Mouse (Mus musculus) heart, postnatal 0 days (tissue): ENCODE measurements around the gene Pde8a. TPM values are rescaled to one million over a fixed set of nuclear protein-coding genes. Genes with fewer than 3 reads are reported as not detected.

ENCODE experiments used
- ATAC-seq: fragments of 200-750 bp; cut with Nextera tagmentation; 2 replicates; pipeline ENCODE4 v1.8.0; 2017; ENCODE audit warnings: low read depth, moderate number of reproducible peaks, moderate library complexity; ENCODE audit not compliant: insufficient read depth
- DNase-seq: peaks from one replicate; pipeline ENCODE4 v3.0.0-alpha.2; 2016; ENCODE audit warnings: low spot score
- H3K27ac ChIP-seq: fragments of 300-500 bp; sonication (generic); 2 replicates; pipeline ENCODE4 v1.5.1; 2014; ENCODE audit warnings: low read depth, mild to moderate bottlenecking
- H3K27me3 ChIP-seq: fragments of 300-500 bp; sonication (generic); 2 replicates; pipeline ENCODE4 v1.6.1; 2014; ENCODE audit warnings: low read length, mixed read lengths; ENCODE audit not compliant: control insufficient read depth, insufficient read depth
- H3K36me3 ChIP-seq: fragments of 300-500 bp; sonication (generic); replicated peaks from 2 replicates; pipeline ENCODE4 v1.6.1; 2014; ENCODE audit warnings: low read length, mixed read lengths; ENCODE audit not compliant: control insufficient read depth, insufficient read depth
- H3K4me1 ChIP-seq: fragments of 300-500 bp; sonication (generic); 2 replicates; pipeline ENCODE4 v1.6.1; 2014; ENCODE audit warnings: antibody characterized with exemption; ENCODE audit not compliant: control insufficient read depth, insufficient read depth
- H3K4me2 ChIP-seq: fragments of 300-500 bp; sonication (generic); 2 replicates; pipeline ENCODE4 v1.6.1; 2014; ENCODE audit warnings: low read depth, mild to moderate bottlenecking, low read length, moderate library complexity
- H3K4me3 ChIP-seq: fragments of 300-500 bp; sonication (generic); 2 replicates; pipeline ENCODE4 v1.5.1; 2014; ENCODE audit warnings: low read depth, low read length
- H3K9ac ChIP-seq: fragments of 300-500 bp; sonication (generic); replicated peaks from 2 replicates; pipeline ENCODE4 v1.6.1; 2014; ENCODE audit warnings: low read depth, low read length, mixed read lengths
- H3K9me3 ChIP-seq: fragments of 300-500 bp; sonication (generic); replicated peaks from 2 replicates; pipeline ENCODE4 v1.6.1; 2016; ENCODE audit warnings: low read length; ENCODE audit not compliant: control insufficient read depth
- CTCF ChIP-seq: IDR thresholded peaks from 2 replicates; pipeline ENCODE4 v1.5.1; 2016; ENCODE audit warnings: antibody characterized with exemption, control low read depth, low read depth
- EP300 ChIP-seq: IDR thresholded peaks from 2 replicates; pipeline ENCODE4 v1.6.1; 2016; ENCODE audit warnings: antibody characterized with exemption, low read depth
- WGBS: fragments of 180-500 bp; shearing (Covaris S2); extraction: QIAGEN DNeasy Blood & Tissue Kit; methylation state at CpG from one replicate; pipeline ENCODE4 v1.1.7; 2014; 5-methylcytosine and 5-hydroxymethylcytosine counted together
- polyA plus RNA-seq: library from polyadenylated mRNA; unstranded; fragments of >200 nt; fragmentation: Nextera tagmentation; extraction: Ambion mirVana; gene quantifications from 2 replicates; pipeline ENCODE4 v1.2.1, GENCODE M21; 2015
- total RNA-seq: library from RNA; depleted of rRNA; stranded (reverse); fragments of >200 nt; gene quantifications from 2 replicates; pipeline ENCODE4 v1.2.3, GENCODE M21; 2014; ENCODE audit warnings: low replicate concordance

Pde8a gene
- total and polyA plus RNA-seq, 2 experiments from 2014 or later: 4.5 to 9.6 TPM

DNA sequence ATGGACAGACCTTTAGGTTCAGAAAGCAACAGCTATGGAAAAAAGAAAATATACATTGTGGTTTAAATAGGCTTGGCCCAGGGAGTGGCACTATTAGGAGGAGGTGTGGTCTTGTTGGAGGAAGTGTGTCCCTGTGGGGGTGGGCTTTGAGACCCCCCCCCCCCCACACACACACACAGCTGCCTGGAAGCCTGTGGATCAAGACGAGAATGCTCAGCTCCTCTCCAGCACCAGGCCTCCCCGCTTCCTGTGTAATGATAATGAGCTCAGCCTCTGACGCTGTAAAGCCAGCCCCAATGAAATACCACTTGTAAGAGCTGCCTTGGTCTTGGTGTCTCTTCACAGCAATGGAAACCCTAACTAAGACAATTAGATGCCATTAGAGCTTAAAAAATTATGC lies 117.4 kb downstream of the Pde8a start:
- peaks cover 24% of the 10 kb centered on the region; the same call in 1 of the 2 replicates for H3K36me3 ChIP-seq
- no peaks in the 10 kb centered on the region for H3K27me3 ChIP-seq
- TF ChIP-seq CTCF: no peak
- no peak for TF ChIP-seq EP300
- no peak overlapping the region for H3K4me3 ChIP-seq
- WGBS: 24% methylated on average over 3 of the region's 3 CpGs
- H3K9me3 ChIP-seq: no peaks in the 10 kb centered on the region
- no peak overlapping the region for H3K4me2 ChIP-seq
- DNase-seq: no peak
- H3K4me1 ChIP-seq: no peaks in the 10 kb centered on the region
- H3K27ac ChIP-seq: peak overlapping the region; percentile 11; the same call in 1 of the 2 replicates
- no peak overlapping the region for H3K9ac ChIP-seq
- no peak for ATAC-seq

DNA sequence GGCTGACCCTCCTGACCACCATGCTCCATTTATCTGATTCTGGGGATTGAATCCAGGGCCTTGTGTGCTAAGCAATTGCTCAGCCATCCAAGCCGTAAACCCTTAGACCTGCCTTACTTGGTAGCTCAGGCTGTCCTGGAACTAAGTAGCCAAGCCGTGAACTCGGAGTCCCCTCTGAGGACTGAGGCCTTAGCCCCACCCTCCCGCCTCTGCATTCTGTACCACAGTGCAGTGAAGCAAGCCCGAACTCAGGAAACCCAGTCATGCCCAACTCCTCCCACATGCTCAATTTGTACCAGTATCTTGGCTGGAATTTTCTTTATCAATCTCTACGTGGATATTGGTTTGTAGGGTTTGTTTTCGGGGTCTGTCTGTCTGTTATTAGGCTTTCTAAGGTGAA lies 118.5 kb downstream of the Pde8a start:
- Histone ChIP-seq H3K4me1 (no peaks in the 10 kb centered on the region), H3K4me2 (no peak overlapping the region), H3K9ac (no peak overlapping the region), H3K9me3 (no peaks in the 10 kb centered on the region), H3K27ac (no peak overlapping the region), H3K4me3 (no peak overlapping the region), H3K36me3 (peaks cover 23% of the 10 kb centered on the region), H3K27me3 (no peaks in the 10 kb centered on the region)
- ATAC-seq: no peak
- WGBS: 75% methylated on average over 7 of the region's 7 CpGs
- TF ChIP-seq CTCF (no peak), EP300 (no peak)
- DNase-seq: no peak

DNA sequence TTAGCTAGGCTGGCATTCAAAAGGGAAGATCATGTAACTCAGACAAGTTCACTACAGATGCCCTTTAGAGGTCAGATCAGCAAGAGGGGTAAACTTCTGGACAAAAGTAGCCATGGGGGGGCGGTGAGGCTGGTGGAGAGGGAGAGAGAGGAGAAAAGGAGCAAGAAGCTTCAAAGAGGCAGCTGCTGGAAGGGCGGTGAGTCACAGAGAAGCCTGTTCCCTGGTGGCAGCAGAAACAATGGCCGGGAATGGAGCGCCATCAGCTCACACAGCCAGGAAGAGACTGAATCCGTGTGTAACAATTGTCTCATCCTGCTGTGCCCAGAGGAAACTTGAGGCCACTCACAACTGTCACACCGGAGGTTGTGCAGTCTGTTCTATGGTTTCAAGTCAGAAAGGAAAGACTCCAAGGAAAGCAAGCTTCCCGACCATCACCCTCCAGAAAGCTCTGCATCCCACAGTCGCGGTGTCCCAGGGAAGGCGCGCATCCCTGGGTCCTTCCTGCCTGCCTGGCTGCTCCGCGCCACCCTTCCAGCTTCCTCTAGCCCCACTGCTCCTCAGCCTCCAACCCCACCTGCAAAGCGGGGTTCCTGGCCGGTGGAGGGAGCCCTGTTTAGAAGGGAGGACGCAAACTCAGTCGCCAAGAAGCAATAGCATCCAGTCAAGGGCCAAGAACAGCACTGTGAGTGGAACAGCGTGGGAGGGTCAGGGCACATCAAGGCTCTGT lies 122.5 kb downstream of the Pde8a start:
- Histone ChIP-seq H3K9me3 (no peaks in the 10 kb centered on the region), H3K4me1 (no peaks in the 10 kb centered on the region), H3K27ac (peak overlapping the region; percentile 86), H3K9ac (no peak overlapping the region), H3K36me3 (peaks cover 36% of the 10 kb centered on the region), H3K27me3 (no peaks in the 10 kb centered on the region), H3K4me2 (peak overlapping the region; percentile 17; the same call in 1 of the 2 replicates), H3K4me3 (no peak overlapping the region)
- DNase-seq: peak; percentile 44
- 63% methylated on average over 18 of the region's 18 CpGs for WGBS
- ATAC-seq: peak; percentile 76
- TF ChIP-seq CTCF: peak; percentile 2; the same call in 1 of the 2 replicates
- peak; percentile 57; the same call in 1 of the 2 replicates for TF ChIP-seq EP300

DNA sequence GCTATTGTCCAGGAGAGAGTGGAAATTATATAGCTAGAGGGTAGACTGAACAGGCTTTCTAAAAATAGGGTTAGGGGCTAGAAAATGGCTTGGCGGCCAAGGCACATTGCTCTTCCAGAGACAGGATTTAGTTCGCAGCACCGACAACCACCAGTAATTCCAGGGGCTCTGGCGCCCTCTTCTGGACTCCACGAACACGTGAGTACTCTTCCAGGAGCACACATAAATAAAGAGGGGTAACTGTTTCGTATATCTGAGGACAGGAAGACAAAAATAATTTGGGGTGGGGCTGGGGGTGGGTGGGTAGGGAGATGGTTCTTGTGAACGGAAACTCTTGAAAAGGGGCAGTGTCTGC lies 123.0 kb downstream of the Pde8a start:
- H3K9ac ChIP-seq: no peak overlapping the region
- no peak overlapping the region for H3K4me3 ChIP-seq
- DNase-seq (peak; percentile 71), ATAC-seq (peak; percentile 44)
- H3K36me3 ChIP-seq: peaks cover 36% of the 10 kb centered on the region
- H3K27me3 ChIP-seq: no peaks in the 10 kb centered on the region
- TF ChIP-seq EP300 (no peak), CTCF (peak; percentile 56)
- H3K27ac ChIP-seq: peak overlapping the region; percentile 86
- peak overlapping the region; percentile 17; the same call in 1 of the 2 replicates for H3K4me2 ChIP-seq
- 38% methylated on average over 8 of the region's 8 CpGs for WGBS
- H3K4me1 ChIP-seq: no peaks in the 10 kb centered on the region
- H3K9me3 ChIP-seq: no peaks in the 10 kb centered on the region

DNA sequence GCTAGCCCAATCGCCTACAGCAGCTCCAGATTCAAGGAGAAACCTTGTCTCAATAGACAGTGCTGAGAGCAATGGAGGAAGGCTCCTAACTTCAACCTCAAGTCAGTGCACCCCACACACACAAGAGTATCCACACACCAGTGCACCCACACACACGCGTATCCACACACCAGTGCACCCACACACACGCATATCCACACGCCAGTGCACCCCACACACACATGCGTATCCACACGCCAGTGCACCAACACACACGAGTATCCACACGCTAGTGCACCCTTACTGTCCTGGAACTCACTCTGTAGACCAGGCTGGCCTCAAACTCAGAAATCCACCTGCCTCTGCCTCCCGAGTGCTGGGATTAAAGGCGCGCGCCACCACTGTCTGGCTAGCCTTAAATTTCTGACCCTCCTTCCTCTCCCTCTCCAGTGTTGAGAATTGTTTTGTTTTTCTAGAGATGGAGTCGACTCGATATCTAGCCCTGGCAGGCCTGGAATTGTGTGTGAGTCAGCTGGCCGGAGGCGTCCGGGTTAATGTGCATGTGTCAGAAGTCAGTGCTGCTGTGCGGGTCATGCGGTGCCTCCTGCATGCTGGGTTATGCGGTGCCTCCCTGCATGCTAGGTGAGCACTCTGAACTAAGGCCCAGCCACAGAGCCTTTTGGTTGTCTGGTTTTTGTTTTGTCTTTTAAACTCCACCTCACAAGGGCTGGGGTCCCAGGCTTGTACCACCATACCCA lies 124.6 kb downstream of the Pde8a start:
- 93% methylated on average over 21 of the region's 21 CpGs for WGBS
- H3K4me2 ChIP-seq: no peak overlapping the region
- H3K9ac ChIP-seq: no peak overlapping the region
- no peaks in the 10 kb centered on the region for H3K27me3 ChIP-seq
- no peak for DNase-seq
- no peaks in the 10 kb centered on the region for H3K9me3 ChIP-seq
- TF ChIP-seq CTCF (no peak), EP300 (no peak)
- ATAC-seq: no peak
- peaks cover 3% of the 10 kb centered on the region for H3K4me1 ChIP-seq
- no peak overlapping the region for H3K4me3 ChIP-seq
- no peak overlapping the region for H3K27ac ChIP-seq
- peaks cover 44% of the 10 kb centered on the region for H3K36me3 ChIP-seq
